Mouse (Mus musculus) cortical plate, adult 2 months (tissue): Measurements from ENCODE around the gene Tacr3.

Experiments
- CTCF ChIP-seq: fragments of 200-500 bp; IDR thresholded peaks from 2 replicates; pipeline ENCODE4 v1.5.1; 2011; ENCODE audit warnings: mild to moderate bottlenecking, control low read depth, low read length; ENCODE audit not compliant: insufficient read depth; ENCODE audit errors: extremely low read depth
- POLR2A ChIP-seq: fragments of 200-500 bp; IDR thresholded peaks from 2 replicates; pipeline ENCODE4 v1.6.1; 2011; ENCODE audit warnings: mild to moderate bottlenecking, low read length, control low read depth; ENCODE audit not compliant: insufficient read depth; ENCODE audit errors: extremely low read depth

DNA sequence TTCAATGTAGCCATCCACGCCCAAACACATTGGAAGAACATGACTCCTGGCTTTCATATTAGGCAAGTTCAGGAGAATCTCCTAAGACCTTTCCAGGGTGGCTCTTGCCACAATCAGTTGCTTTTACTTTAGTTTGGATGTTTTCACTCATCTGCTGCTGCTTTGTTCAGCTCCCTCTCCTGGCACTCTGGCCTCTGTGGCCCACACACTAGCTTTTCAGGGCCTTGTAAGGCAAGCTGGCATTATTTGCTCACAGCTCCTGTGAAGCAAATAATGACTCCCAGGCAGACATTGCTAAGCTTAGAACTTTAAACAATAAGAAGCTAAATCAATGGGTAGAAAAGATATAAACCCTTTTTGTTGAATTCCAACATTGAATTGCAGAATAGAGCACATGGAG is 105.9 kb downstream of the Tacr3 start:
- TF ChIP-seq POLR2A (no peak), CTCF (no peak)
